Mouse (Mus musculus) olfactory bulb, adult 2 months (tissue): ENCODE results near the gene Itga5. TPM values are rescaled to one million over a fixed set of nuclear protein-coding genes. Genes with fewer than 3 reads are reported as not detected.

ENCODE experiments used
- H3K27ac ChIP-seq: fragments of 200-500 bp; 2 replicates; pipeline ENCODE4 v1.5.1; 2012; ENCODE audit warnings: low read depth, low read length; ENCODE audit not compliant: insufficient read depth
- H3K4me1 ChIP-seq: fragments of 200-500 bp; 2 replicates; pipeline ENCODE4 v1.6.1; 2012; ENCODE audit warnings: low read length; ENCODE audit not compliant: control insufficient read depth, insufficient read depth
- H3K4me3 ChIP-seq: fragments of 200-500 bp; 2 replicates; pipeline ENCODE4 v1.5.1; 2012; ENCODE audit warnings: mild to moderate bottlenecking, low read depth, low read length, moderate library complexity; ENCODE audit not compliant: insufficient read depth
- CTCF ChIP-seq: fragments of 200-500 bp; IDR thresholded peaks from 2 replicates; pipeline ENCODE4 v1.5.1; 2012; ENCODE audit warnings: low read depth, mild to moderate bottlenecking, low read length, moderate library complexity; ENCODE audit not compliant: insufficient read depth
- POLR2A ChIP-seq: fragments of 200-500 bp; IDR thresholded peaks from 2 replicates; pipeline ENCODE4 v1.6.1; 2012; ENCODE audit warnings: mild to moderate bottlenecking, low read depth, low read length, moderate library complexity; ENCODE audit not compliant: insufficient read depth
- WGBS: fragments of 180-500 bp; shearing (Covaris S2); methylation state at CpG from one replicate; pipeline ENCODE4 v1.1.7; 2018; 5-methylcytosine and 5-hydroxymethylcytosine counted together
- polyA plus RNA-seq: library from polyadenylated mRNA; stranded (reverse); fragments of >200 nt; gene quantifications from 2 replicates; pipeline ENCODE4 v1.2.4, GENCODE M21; 2012; ENCODE audit warnings: low replicate concordance; ENCODE audit not compliant: missing spikeins, insufficient read depth, insufficient read length

Gene Itga5
- polyA plus RNA-seq, 1 experiment, result not detected

DNA sequence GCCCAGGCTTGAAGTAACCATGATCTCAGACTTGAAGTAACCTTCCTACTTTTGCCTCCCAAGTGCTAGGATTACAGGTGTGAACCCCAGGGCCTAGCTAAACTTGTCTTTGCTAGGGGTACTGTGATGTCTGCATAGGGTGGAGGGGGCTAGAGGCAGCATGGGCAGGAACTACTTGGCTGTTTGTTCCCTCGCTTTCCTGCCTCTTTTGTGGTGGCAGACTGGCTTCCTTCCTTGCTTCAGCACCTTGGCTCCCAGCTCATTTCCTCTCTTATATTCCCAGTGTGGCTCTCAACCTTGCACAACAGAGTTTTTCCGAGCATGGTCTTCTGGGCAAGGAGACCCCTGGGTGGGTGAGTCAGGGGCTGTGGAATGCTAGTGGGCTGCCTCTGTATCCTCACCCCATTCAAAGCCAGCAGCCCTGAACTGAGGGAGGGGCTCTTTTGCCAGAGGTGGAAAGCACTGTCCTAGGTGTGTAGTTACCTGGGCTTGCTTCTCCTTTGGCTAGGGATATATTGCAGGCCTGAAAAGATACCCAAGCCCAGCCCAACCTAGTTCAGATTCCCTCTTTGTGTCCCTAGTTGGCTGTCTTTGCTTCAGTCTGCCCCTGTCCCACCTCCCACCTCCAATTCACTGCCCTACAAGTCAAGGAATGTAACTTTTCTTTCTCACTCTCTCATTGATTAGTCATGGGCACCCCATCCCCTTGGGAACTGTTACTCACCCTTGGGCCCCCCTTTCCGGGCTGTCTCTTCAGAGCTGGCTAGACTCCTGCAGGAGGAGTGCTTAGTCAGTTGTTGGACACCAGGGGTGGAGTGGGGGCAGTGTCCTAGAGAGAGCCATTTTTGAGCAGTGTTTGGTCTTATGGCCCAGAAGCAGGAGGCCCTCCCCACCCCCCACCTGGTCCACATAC lies 11.4 kb upstream of the Itga5 start:
- TF ChIP-seq POLR2A (no peak), CTCF (no peak)
- no peak overlapping the region for H3K27ac ChIP-seq
- WGBS, result 83% methylated on average over 3 of the region's 3 CpGs
- H3K4me1 ChIP-seq, result peaks cover 11% of the 10 kb centered on the region; the same call in 1 of the 2 replicates
- H3K4me3 ChIP-seq, result no peak overlapping the region

DNA sequence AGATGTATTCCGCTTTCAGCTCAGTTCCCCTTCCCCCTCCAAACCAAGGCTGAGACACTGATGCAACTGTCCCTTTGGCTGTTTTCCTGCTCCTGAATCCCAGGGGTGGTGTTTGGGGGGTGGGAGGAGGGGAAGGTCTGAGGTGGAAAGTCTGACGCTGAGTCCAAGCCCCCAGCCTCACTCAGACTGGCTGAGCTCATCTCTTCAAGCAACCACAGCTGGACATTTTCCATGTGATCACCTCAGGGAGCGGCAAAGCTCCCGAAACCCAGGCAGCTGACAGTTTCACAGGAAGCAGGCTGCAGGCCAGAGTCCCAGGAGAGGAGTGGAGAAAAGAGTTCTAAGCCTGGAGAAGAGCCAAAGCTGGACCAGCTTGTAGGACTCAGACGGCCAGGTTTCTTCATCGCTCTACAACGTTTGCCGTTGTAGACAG lies 10.3 kb upstream of the Itga5 start:
- no peak overlapping the region for H3K4me3 ChIP-seq
- peaks cover 10% of the 10 kb centered on the region; the same call in 1 of the 2 replicates for H3K4me1 ChIP-seq
- 64% methylated on average over 8 of the region's 8 CpGs for WGBS
- no peak overlapping the region for H3K27ac ChIP-seq
- no peak for TF ChIP-seq CTCF
- TF ChIP-seq POLR2A, result no peak

DNA sequence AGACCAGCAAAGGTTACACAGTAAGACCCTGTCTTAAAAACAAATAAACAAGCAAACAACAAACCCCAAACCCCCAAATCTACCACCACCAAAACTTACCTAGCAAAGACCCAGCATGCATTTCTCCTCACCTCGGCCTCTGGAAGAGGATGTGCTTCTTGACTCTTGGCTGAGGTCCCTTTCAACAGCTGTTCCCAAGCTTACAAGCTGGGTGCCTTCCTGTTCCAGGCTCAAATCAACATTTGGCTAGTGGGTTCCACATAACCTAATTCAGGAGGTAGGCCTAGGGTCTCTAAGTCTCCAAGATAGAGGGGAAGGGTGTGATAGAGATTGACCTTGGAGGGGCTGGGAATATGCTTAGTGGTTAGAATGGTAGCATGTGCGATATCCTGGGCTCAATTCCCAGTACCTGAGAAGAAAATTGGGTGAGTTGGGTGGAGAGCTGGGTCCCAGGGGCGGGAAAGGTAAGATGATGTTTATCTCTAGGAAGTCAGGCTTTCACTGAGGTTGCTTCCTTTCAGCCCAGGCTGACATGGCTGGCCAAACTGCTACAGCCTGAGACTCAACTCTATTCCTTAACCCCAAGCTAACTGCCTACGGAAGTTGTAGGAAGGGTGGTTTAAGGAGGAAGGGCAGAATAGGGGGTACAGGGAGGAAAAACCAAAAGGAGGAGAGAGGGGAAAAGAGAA lies 8.7 kb upstream of the Itga5 start:
- peaks cover 10% of the 10 kb centered on the region; the same call in 1 of the 2 replicates for H3K4me1 ChIP-seq
- H3K27ac ChIP-seq, result no peak overlapping the region
- WGBS, result 91% methylated on average over 4 of the region's 4 CpGs
- TF ChIP-seq POLR2A (no peak), CTCF (no peak)
- H3K4me3 ChIP-seq, result no peak overlapping the region

DNA sequence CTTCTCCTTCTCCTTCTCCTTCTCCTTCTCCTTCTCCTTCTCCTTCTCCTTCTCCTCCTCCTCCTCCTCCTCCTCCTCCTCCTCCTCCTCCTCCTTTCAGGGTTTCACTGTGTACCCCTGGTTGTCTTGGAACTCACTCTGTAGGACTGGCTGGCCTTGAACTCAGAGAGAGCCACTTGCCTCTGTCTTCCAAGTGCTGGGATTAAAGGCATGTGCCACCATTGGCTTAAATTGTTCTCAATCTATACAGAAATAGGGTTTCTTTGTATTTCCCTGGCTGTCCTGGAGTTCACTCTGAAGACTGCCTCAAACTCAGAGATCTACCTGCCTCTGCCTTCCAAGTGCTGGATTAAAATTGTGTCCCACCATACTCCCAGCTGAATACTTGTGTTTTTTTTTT lies 5.9 kb upstream of the Itga5 start:
- Histone ChIP-seq H3K4me1 (no peaks in the 10 kb centered on the region), H3K4me3 (no peak overlapping the region), H3K27ac (no peak overlapping the region)
- TF ChIP-seq POLR2A, result no peak
- no peak for TF ChIP-seq CTCF

DNA sequence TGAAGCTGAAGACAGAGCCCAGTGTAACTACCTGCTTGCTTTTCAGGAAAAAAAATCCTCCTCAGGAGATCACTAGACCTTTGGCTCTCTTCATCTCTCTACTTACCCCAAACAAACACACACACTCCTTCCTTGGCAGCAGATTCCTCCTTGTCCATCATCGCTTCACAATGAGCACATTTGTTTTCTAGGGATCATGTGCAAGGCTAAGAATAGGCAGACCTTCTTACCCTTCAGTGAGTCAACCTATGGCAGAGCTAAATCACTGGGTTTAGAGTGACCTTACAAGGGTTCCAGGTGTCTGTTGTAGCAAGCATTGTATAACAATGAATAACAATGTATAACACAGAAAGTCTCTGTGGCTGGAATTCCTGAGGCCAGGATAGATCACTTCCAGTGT lies 5.2 kb upstream of the Itga5 start:
- no peak overlapping the region for H3K4me3 ChIP-seq
- H3K27ac ChIP-seq, result no peak overlapping the region
- TF ChIP-seq POLR2A (no peak), CTCF (no peak)
- WGBS, result 88% methylated on average over 1 of the region's 1 CpGs
- peaks cover 4% of the 10 kb centered on the region for H3K4me1 ChIP-seq

DNA sequence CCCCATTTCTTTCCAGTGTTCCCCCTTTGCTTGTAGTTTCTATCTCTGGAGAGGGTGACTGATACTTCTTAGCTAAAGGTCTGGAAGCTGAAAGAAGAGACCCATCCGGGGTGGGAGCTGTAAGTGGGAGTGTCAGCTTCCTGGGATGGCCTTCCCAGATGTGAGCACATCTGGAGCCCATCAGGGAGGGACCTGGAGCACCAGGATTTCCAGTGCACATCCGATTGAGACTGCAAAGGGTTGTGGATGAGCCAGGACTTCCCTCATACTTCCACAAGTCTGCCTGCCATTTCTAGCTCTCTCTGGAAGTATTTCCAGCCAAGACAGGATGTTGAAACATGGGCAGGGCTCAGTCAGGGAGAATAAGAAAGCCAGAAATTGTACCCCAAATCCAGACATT lies 4.6 kb upstream of the Itga5 start:
- H3K4me1 ChIP-seq, result peaks cover 9% of the 10 kb centered on the region
- 42% methylated on average over 2 of the region's 2 CpGs for WGBS

DNA sequence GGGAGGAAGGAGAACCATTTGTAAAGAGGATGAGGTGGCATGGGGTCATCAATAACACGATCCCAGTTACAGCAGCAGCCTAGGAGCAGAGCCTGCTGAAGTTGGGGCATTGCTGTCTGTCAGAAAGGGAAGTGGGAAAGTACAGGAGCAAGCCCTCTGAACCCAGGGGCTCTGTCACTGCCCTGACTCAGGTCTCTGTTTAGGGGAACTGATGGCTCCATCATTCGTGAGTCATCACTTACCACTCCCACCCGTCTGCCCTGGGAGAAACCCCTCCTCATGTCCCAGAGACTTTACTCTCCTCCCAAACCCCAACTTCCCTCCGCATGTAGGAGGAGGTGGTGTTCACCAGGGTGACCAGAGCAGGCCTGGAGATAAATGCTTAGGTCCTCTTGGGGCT lies 3.9 kb upstream of the Itga5 start:
- 76% methylated on average over 4 of the region's 4 CpGs for WGBS
- TF ChIP-seq POLR2A (no peak), CTCF (no peak)
- Histone ChIP-seq H3K4me1 (peaks cover 17% of the 10 kb centered on the region), H3K27ac (no peak overlapping the region), H3K4me3 (no peak overlapping the region)

More for the DNA sequence above, 4.6 kb upstream of the Itga5 start:
- Histone ChIP-seq H3K4me3 (no peak overlapping the region), H3K27ac (no peak overlapping the region)
- TF ChIP-seq POLR2A, result no peak
- no peak for TF ChIP-seq CTCF

DNA sequence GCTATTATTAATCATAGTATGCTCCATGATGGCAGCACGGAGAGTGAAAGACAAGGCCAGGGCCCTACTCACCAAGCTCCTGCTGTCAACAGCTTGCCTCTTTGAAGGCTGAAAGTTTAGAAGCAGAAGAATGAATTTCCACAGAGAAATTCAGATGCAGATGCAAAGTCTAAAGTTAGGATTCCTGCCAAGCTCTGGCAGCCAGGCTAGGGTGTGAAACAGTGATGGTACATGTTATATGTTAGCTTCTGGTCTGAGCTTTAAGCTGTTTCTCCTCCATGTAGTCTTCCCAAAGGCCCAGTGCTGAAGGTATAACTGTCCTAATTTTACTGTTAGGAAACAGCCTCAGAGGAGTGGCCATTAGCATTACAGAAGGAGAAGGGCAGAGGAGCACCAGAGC lies 2.6 kb upstream of the Itga5 start:
- TF ChIP-seq POLR2A (no peak), CTCF (no peak)
- no peak overlapping the region for H3K4me3 ChIP-seq
- no peak overlapping the region for H3K27ac ChIP-seq
- peaks cover 18% of the 10 kb centered on the region for H3K4me1 ChIP-seq
- 84% methylated on average over 1 of the region's 1 CpGs for WGBS
